Mouse (Mus musculus) MEL (cell line): ENCODE measurements around the gene Mon1a. TPM values are rescaled to one million over a fixed set of nuclear protein-coding genes. Genes with fewer than 3 reads are reported as not detected.
A peak's percentile ranks its signal among the peaks of the same experiment; 100 is the strongest.

Experiments used
- DNase-seq: peaks from one replicate; pipeline ENCODE4 v3.0.0; 2011; ENCODE audit warnings: low read depth, low spot score
- H3K27ac ChIP-seq: 2 replicates; pipeline ENCODE4 v1.5.1; 2012; ENCODE audit warnings: low read depth, mild to moderate bottlenecking, control low read depth, low read length, moderate library complexity; ENCODE audit not compliant: control insufficient read depth
- H3K27me3 ChIP-seq, 2 experiments: fragments of 150-350 bp in 1 of 2; sonication (generic) in 1 of 2; 2 replicates each; pipeline ENCODE4 v1.6.1; 2012; ENCODE audit warnings: low read length in 2 of 2, mild to moderate bottlenecking in 2 of 2, improper control_type of control experiment in 1 of 2, moderate library complexity in 1 of 2; ENCODE audit not compliant: insufficient read depth in 2 of 2, control insufficient read depth in 1 of 2
- H3K36me3 ChIP-seq, 2 experiments: 2 replicates each; pipeline ENCODE4 v1.6.1; 2012 to 2014; ENCODE audit warnings: low read length in 2 of 2, improper control_type of control experiment in 1 of 2, inconsistent platforms in 1 of 2, mild to moderate bottlenecking in 1 of 2; ENCODE audit not compliant: insufficient read depth in 2 of 2, control insufficient read depth in 1 of 2
- H3K4me1 ChIP-seq, 2 experiments: fragments of 150-350 bp in 1 of 2; sonication (generic) in 1 of 2; 2 replicates each; pipeline ENCODE4 v1.6.1; 2012; ENCODE audit warnings: low read length in 2 of 2, improper control_type of control experiment in 1 of 2, mild to moderate bottlenecking in 1 of 2; ENCODE audit not compliant: insufficient read depth in 2 of 2, control insufficient read depth in 1 of 2
- H3K4me3 ChIP-seq, 2 experiments: fragments of 150-350 bp in 1 of 2; sonication (generic) in 1 of 2; 2 replicates each; pipeline ENCODE4 v1.5.1; 2012; ENCODE audit warnings: low read depth in 2 of 2, low read length in 2 of 2, mild to moderate bottlenecking in 2 of 2, moderate library complexity in 2 of 2, control low read depth in 1 of 2, improper control_type of control experiment in 1 of 2; ENCODE audit not compliant: control insufficient read depth in 1 of 2, insufficient read depth in 1 of 2
- H3K79me2 ChIP-seq: 2 replicates; pipeline ENCODE4 v1.6.1; 2012; ENCODE audit warnings: mild to moderate bottlenecking, low read length, moderate library complexity; ENCODE audit not compliant: control insufficient read depth, poor library complexity, insufficient read depth
- H3K9ac ChIP-seq: 2 replicates; pipeline ENCODE4 v1.6.1; 2012; ENCODE audit warnings: low read depth, mild to moderate bottlenecking, control low read depth, low read length, moderate library complexity; ENCODE audit not compliant: control insufficient read depth, poor library complexity, severe bottlenecking
- H3K9me3 ChIP-seq: fragments of 150-350 bp; sonication (generic); replicated peaks from 2 replicates; pipeline ENCODE4 v1.6.1; 2012; ENCODE audit warnings: mild to moderate bottlenecking, low read length, improper control_type of control experiment, moderate library complexity; ENCODE audit not compliant: insufficient read depth
- BHLHE40 ChIP-seq: IDR thresholded peaks from 2 replicates; pipeline ENCODE4 v1.6.1; 2012; ENCODE audit warnings: low read depth, mild to moderate bottlenecking, inconsistent platforms, low read length, improper control_type of control experiment, borderline replicate concordance
- CHD1 ChIP-seq: IDR thresholded peaks from 2 replicates; pipeline ENCODE4 v1.6.1; 2012; ENCODE audit warnings: low read depth, mild to moderate bottlenecking, inconsistent platforms, low read length, improper control_type of control experiment
- ELF1 ChIP-seq: IDR thresholded peaks from 2 replicates; pipeline ENCODE4 v1.6.1; 2014; ENCODE audit warnings: low read depth, mild to moderate bottlenecking, inconsistent platforms, low read length, improper control_type of control experiment, moderate library complexity
- ETS1 ChIP-seq: IDR thresholded peaks from 2 replicates; pipeline ENCODE4 v1.6.1; 2012; ENCODE audit warnings: low read depth, mild to moderate bottlenecking, inconsistent platforms, low read length, improper control_type of control experiment, moderate library complexity
- GATA1 ChIP-seq: IDR thresholded peaks from 2 replicates; pipeline ENCODE4 v1.6.1; 2011; ENCODE audit warnings: low read depth, low read length, improper control_type of control experiment
- HCFC1 ChIP-seq: IDR thresholded peaks from 2 replicates; pipeline ENCODE4 v1.6.1; 2012; ENCODE audit warnings: low read depth, mild to moderate bottlenecking, inconsistent platforms, low read length, improper control_type of control experiment, moderate library complexity
- JUND ChIP-seq: IDR thresholded peaks from 2 replicates; pipeline ENCODE4 v1.6.1; 2011; ENCODE audit warnings: low read depth, mild to moderate bottlenecking, improper control_type of control experiment, low read length
- KAT2A ChIP-seq: conservative IDR thresholded peaks from 2 replicates; pipeline ENCODE4 v1.6.1; 2012; ENCODE audit warnings: low read depth, low read length, improper control_type of control experiment, inconsistent platforms
- MAFK ChIP-seq: IDR thresholded peaks from 2 replicates; pipeline ENCODE4 v1.6.1; 2011; ENCODE audit warnings: low read depth, mild to moderate bottlenecking, low read length, improper control_type of control experiment, borderline replicate concordance
- MAX ChIP-seq: IDR thresholded peaks from 2 replicates; pipeline ENCODE4 v1.6.1; 2011; ENCODE audit warnings: low read length, improper control_type of control experiment
- MAZ ChIP-seq: IDR thresholded peaks from 2 replicates; pipeline ENCODE4 v1.6.1; 2012; ENCODE audit warnings: low read depth, mild to moderate bottlenecking, inconsistent platforms, low read length, improper control_type of control experiment
- MEF2A ChIP-seq: IDR thresholded peaks from 2 replicates; pipeline ENCODE4 v1.6.1; 2014; ENCODE audit warnings: low read depth, mild to moderate bottlenecking, inconsistent platforms, low read length, improper control_type of control experiment; ENCODE audit not compliant: poor library complexity, insufficient replicate concordance, severe bottlenecking; ENCODE audit errors: extremely low read depth
- MXI1 ChIP-seq: IDR thresholded peaks from 2 replicates; pipeline ENCODE4 v1.6.1; 2011; ENCODE audit warnings: mild to moderate bottlenecking, low read depth, low read length, improper control_type of control experiment
- MYC ChIP-seq: IDR thresholded peaks from 2 replicates; pipeline ENCODE4 v1.6.1; 2011; ENCODE audit warnings: low read depth, mild to moderate bottlenecking, low read length, improper control_type of control experiment, moderate library complexity
- NELFE ChIP-seq: IDR thresholded peaks from 2 replicates; pipeline ENCODE4 v1.6.1; 2011; ENCODE audit warnings: low read depth, low read length, improper control_type of control experiment
- NRF1 ChIP-seq: IDR thresholded peaks from 2 replicates; pipeline ENCODE4 v1.6.1; 2014; ENCODE audit warnings: low read depth, mild to moderate bottlenecking, inconsistent platforms, low read length, improper control_type of control experiment, moderate library complexity; ENCODE audit not compliant: poor library complexity, insufficient read depth, severe bottlenecking
- POLR2AphosphoS2 ChIP-seq: IDR thresholded peaks from 2 replicates; pipeline ENCODE4 v1.6.1; 2011; ENCODE audit warnings: low read length, improper control_type of control experiment
- RAD21 ChIP-seq: IDR thresholded peaks from 2 replicates; pipeline ENCODE4 v1.6.1; 2011; ENCODE audit warnings: mild to moderate bottlenecking, low read depth, low read length, improper control_type of control experiment
- RCOR1 ChIP-seq: IDR thresholded peaks from 2 replicates; pipeline ENCODE4 v1.6.1; 2012; ENCODE audit warnings: low read depth, mild to moderate bottlenecking, inconsistent platforms, low read length, improper control_type of control experiment
- TAL1 ChIP-seq: IDR thresholded peaks from 2 replicates; pipeline ENCODE4 v1.6.1; 2012; ENCODE audit warnings: mild to moderate bottlenecking, inconsistent platforms, low read length, moderate library complexity, mixed read lengths
- TBP ChIP-seq: IDR thresholded peaks from 2 replicates; pipeline ENCODE4 v1.8.0; 2011; ENCODE audit warnings: low read depth, low read length, improper control_type of control experiment
- USF1 ChIP-seq: IDR thresholded peaks from 2 replicates; pipeline ENCODE4 v1.6.1; 2014; ENCODE audit warnings: low read depth, mild to moderate bottlenecking, inconsistent platforms, low read length, improper control_type of control experiment, moderate library complexity
- ZKSCAN1 ChIP-seq: IDR thresholded peaks from 2 replicates; pipeline ENCODE4 v1.6.1; 2012; ENCODE audit warnings: low read depth, mild to moderate bottlenecking, inconsistent platforms, low read length, improper control_type of control experiment, moderate library complexity
- ZMIZ1 ChIP-seq: IDR thresholded peaks from 2 replicates; pipeline ENCODE4 v1.6.1; 2012; ENCODE audit warnings: low read depth, mild to moderate bottlenecking, inconsistent platforms, low read length, improper control_type of control experiment, moderate library complexity
- polyA plus RNA-seq, 2 experiments: library from polyadenylated mRNA; stranded (reverse) in 1 of 2; unstranded in 1 of 2; fragments of >175 nt in 1 of 2; fragments of >200 nt in 1 of 2; gene quantifications; 2 replicates each; pipeline versions ENCODE4 v1.2.1 to v1.2.4; 2012; ENCODE audit warnings: low replicate concordance in 2 of 2, low read depth in 1 of 2; ENCODE audit not compliant: insufficient read length in 2 of 2, insufficient read depth in 1 of 2, missing spikeins in 1 of 2
- total RNA-seq: library from RNA; depleted of rRNA; stranded (reverse); fragments of 300-350 nt; gene quantifications from 2 replicates; pipeline ENCODE4 v1.2.3, GENCODE M21; 2012

The Mon1a gene
- total and polyA plus RNA-seq, 3 experiments = 11.5 to 13.5 TPM; not detected in 1

DNA sequence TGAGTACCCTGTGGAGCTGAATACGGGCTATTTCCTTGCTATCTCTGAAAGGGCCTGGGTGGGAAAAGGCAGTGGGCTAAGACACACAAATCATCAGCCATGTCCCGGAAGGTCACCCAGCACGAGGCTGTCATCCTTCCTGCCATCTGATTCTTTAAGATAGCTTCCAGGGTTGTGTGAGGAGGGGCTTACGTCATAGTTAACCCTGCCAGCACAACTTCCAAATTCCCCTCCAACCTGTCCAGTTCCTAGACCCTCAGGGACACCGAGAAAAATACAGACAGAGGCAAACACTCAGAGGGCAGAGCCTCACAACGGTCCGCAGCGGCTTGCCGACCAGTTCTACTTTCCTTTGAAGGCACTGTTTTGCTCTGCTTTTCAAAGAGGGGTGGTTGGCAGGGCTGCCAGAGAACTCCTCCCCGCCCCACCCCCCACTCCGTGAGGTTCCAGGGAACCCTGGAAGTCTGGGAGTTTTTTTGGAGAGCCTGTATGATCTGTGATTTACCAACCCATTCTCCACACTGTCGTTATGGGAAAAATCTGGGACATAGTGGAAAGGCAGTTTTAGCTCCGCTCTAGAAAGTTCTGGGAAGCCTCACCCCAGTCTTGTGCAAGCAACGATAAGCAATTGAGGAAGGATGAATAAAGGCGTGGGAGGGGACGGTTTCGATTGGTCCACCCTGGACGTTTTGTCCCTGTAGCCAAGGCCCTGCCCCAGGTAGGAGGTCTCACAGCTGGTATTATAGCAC is 20.6 kb downstream of the Mon1a start (continued):
- no peak for TF ChIP-seq MEF2A
- peak; percentile 69; the same call in 1 of the 2 replicates for TF ChIP-seq BHLHE40
- peak; percentile 88 for TF ChIP-seq MAX

DNA sequence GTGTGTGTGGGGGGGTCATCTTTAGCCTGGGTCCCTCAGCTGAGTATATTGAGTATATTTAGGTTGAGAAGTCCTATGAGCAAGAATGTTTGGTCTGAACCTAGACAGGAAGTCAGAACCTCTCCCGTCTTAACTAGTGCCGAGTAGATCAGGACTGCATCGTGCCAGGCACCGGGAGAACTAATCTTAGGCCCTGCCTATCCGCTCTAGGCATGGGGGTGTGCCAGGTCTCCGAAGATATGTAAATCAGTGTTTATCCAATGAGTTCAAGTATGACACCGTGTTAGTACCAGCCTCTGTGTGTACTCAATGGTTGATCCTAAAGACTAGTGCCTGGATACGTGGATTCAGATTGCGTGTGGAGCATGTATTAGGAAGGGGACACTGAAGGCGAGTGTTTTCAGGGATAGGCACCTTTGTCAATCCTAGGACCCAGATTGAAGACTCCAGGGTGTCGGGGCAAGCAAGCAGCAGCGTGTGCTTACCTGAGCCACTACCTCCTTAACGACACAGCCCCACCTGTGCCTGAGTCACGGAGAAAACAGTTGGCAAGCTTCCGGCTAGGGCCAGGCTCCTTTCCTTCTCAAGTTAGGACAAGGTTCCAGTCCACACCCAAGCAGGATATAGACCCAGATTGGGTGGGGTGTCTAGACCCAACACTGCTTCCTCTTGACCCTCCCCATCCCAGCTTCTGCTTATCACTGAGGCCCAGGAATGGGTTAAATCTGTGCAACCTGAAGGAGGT is 22.2 kb downstream of the Mon1a start:
- no peak overlapping the region for H3K4me3 ChIP-seq
- no peak for TF ChIP-seq MXI1
- no peak for TF ChIP-seq USF1
- TF ChIP-seq TBP = no peak
- no peak for TF ChIP-seq ZKSCAN1
- TF ChIP-seq MYC = no peak
- no peak for TF ChIP-seq MAX
- TF ChIP-seq BHLHE40 = no peak
- TF ChIP-seq ELF1 = no peak
- peaks cover 10 to 48% of the 10 kb centered on the region in 2 experiments for H3K4me1 ChIP-seq
- no peak overlapping the region for H3K9ac ChIP-seq
- H3K36me3 ChIP-seq = peaks cover 0 to 36% of the 10 kb centered on the region in 2 experiments; a peak in 2 of 4 replicates
- H3K79me2 ChIP-seq = peaks cover 4% of the 10 kb centered on the region
- no peak for DNase-seq
- no peaks in the 10 kb centered on the region for H3K9me3 ChIP-seq
- no peak overlapping the region; the same call in 1 of the 2 replicates for H3K27ac ChIP-seq
- H3K27me3 ChIP-seq = no peaks in the 10 kb centered on the region

GRCm38 (mm10) chr9:107914764-107915420 is 26.9 kb downstream of the Mon1a start:
- Histone ChIP-seq H3K27me3 (no peaks in the 10 kb centered on the region), H3K4me3 (peak overlapping the region; percentile 49 to 68), H3K4me1 (peaks cover 7 to 28% of the 10 kb centered on the region in 2 experiments)
- TF ChIP-seq BHLHE40 (no peak), MXI1 (peak; percentile 73), NELFE (peak; percentile 94), ETS1 (peak; percentile 67), ZMIZ1 (peak; percentile 90), MAFK (no peak), MAZ (peak; percentile 77; the same call in 1 of the 2 replicates), POLR2AphosphoS2 (peak; percentile 91), RAD21 (no peak), HCFC1 (peak; percentile 61), MEF2A (no peak), JUND (no peak), GATA1 (peak; percentile 81), MYC (0 out of 2 replicates have a peak, but pooled peaks have one; percentile 30), NRF1 (no peak), CHD1 (no peak; the same call in 1 of the 2 replicates), TAL1 (no peak), ELF1 (no peak), RCOR1 (0 out of 2 replicates have a peak, but pooled peaks have one; percentile 21), KAT2A (no peak; the same call in 1 of the 2 replicates), TBP (peak; percentile 83)

More at GRCm38 (mm10) chr9:107914764-107915420, 26.9 kb downstream of the Mon1a start:
- Histone ChIP-seq H3K79me2 (peaks cover 14% of the 10 kb centered on the region), H3K9me3 (no peaks in the 10 kb centered on the region), H3K36me3 (peaks cover 5 to 18% of the 10 kb centered on the region in 2 experiments), H3K9ac (peak overlapping the region; percentile 78), H3K27ac (peak overlapping the region; percentile 76)
- DNase-seq = peak; percentile 81
